24 mouse cellular contexts compared by ENCODE assay signal in genomic region chr4:71875651-71876050, GRCm38 (mm10).
DNase-seq lines count a peak whose midpoint lies in the region; ATAC-seq and TF ChIP-seq lines count a peak whose summit lies in the region.
"Had no signal": no experiment of that assay in that cellular context is flagged by ENCODE, and none has a peak within 500 bp of the region (broad histone marks: within the 10 kb centered on the region; RNA-seq: fewer than 3 reads in every experiment).

No protein-coding gene starts in this region.

- H3K9me3 ChIP-seq in hindbrain, embryonic 11.5 days (ENCODE audit: control insufficient read depth, low read length) = no peaks in the 10 kb centered on the region
- H3K9me3 ChIP-seq: embryonic facial prominence, embryonic 13.5 days; heart, embryonic 13.5 days; limb, embryonic 15.5 days; liver, embryonic 15.5 days; stomach, embryonic 15.5 days had no signal

- TF ChIP-seq CTCF in layer of hippocampus, adult 2 months (conservative IDR thresholded peaks at IDR 0.05) = no peak

- H3K4me2 ChIP-seq in hindbrain, embryonic 11.5 days (replicated peaks; ENCODE audit: low read depth, low read length) = no peak overlapping the region
- H3K4me2 ChIP-seq: embryonic facial prominence, embryonic 13.5 days; heart, embryonic 13.5 days; hindbrain, embryonic 14.5 days; limb, embryonic 15.5 days; liver, embryonic 15.5 days; midbrain, embryonic 11.5 days; stomach, embryonic 15.5 days had no signal

- peak; percentile 50 to 61 for DNase-seq in left cerebral cortex, adult 18-20 months (ENCODE audit: low spot score in 2 of 2)
- no peak for DNase-seq in left cerebral cortex, postnatal 4 days
- DNase-seq in layer of hippocampus, adult 2 months (ENCODE audit: low spot score in 2 of 2) = peak in 1 of 2 experiments; percentile 42
- peak; percentile 5 to 19 for DNase-seq in layer of hippocampus, postnatal 36 days
- peak; percentile 68 for DNase-seq in telencephalon, adult 2 months (ENCODE audit: low read depth, low spot score)
- no peak for DNase-seq in hindbrain, embryonic 11.5 days (ENCODE audit: low spot score)
- no peak for DNase-seq in kidney, adult 18-20 months
- DNase-seq: adrenal gland, postnatal 14 days; cerebellum, adult 11 months; cerebellum, postnatal 10 days; gastrocnemius, postnatal 14 days; heart, adult 18-20 months; retina, postnatal 1 day had no signal

- no peak for ATAC-seq in hindbrain, embryonic 11.5 days (ENCODE audit: low FRiP score)
- ATAC-seq: activated CD4-positive, CD25-positive, alpha-beta regulatory T cell, adult 4 months; forebrain, embryonic 16.5 days; lung, postnatal 0 days; Patski had no signal

- intact Hi-C loops in left cerebral cortex, postnatal 4 days (cut with DNase I) = no loop called here

- 94% methylated on average over 4 of the region's 4 CpGs for WGBS in hindbrain, embryonic 11.5 days

- no peak overlapping the region for H3K9ac ChIP-seq in hindbrain, embryonic 11.5 days (ENCODE audit: low read depth, low read length)
- H3K9ac ChIP-seq: embryonic facial prominence, embryonic 13.5 days; heart, embryonic 13.5 days; hindbrain, embryonic 14.5 days; limb, embryonic 15.5 days; liver, embryonic 15.5 days; stomach, embryonic 15.5 days had no signal

- peak overlapping the region; percentile 70 for H3K27ac ChIP-seq in layer of hippocampus, adult 2 months
- no peak overlapping the region for H3K27ac ChIP-seq in hindbrain, embryonic 11.5 days (ENCODE audit: low read depth, low read length)
- H3K27ac ChIP-seq: embryonic facial prominence, embryonic 13.5 days; heart, embryonic 13.5 days; hindbrain, embryonic 14.5 days; limb, embryonic 15.5 days; liver, embryonic 15.5 days; stomach, embryonic 15.5 days had no signal

- no peak overlapping the region for H3K4me3 ChIP-seq in layer of hippocampus, adult 2 months
- H3K4me3 ChIP-seq in hindbrain, embryonic 11.5 days (ENCODE audit: low read depth, low read length) = no peak overlapping the region
- H3K4me3 ChIP-seq: embryonic facial prominence, embryonic 13.5 days; heart, embryonic 13.5 days; limb, embryonic 15.5 days; liver, embryonic 15.5 days; stomach, embryonic 15.5 days had no signal

- no peaks in the 10 kb centered on the region for H3K4me1 ChIP-seq in hindbrain, embryonic 11.5 days (replicated peaks; ENCODE audit: control insufficient read depth, insufficient read depth, low read length)
- H3K4me1 ChIP-seq: embryonic facial prominence, embryonic 13.5 days; heart, embryonic 13.5 days; limb, embryonic 15.5 days; liver, embryonic 15.5 days; stomach, embryonic 15.5 days had no signal

- H3K27me3 ChIP-seq in hindbrain, embryonic 11.5 days (ENCODE audit: control insufficient read depth, insufficient read depth, low read length) = no peaks in the 10 kb centered on the region
- H3K27me3 ChIP-seq: embryonic facial prominence, embryonic 13.5 days; heart, embryonic 13.5 days; limb, embryonic 15.5 days; liver, embryonic 15.5 days; Patski; stomach, embryonic 15.5 days had no signal

- H3K36me3 ChIP-seq in hindbrain, embryonic 11.5 days (ENCODE audit: control insufficient read depth, insufficient read depth, low read length) = no peaks in the 10 kb centered on the region
- H3K36me3 ChIP-seq: embryonic facial prominence, embryonic 13.5 days; heart, embryonic 13.5 days; limb, embryonic 15.5 days; liver, embryonic 15.5 days; stomach, embryonic 15.5 days had no signal

Comparison
In these comparisons a context has a peak if more than half of its experiments do, and no peak if none do; other contexts are left out.
1. DNase-seq: peak in left cerebral cortex, adult 18-20 months (2 of 2), layer of hippocampus, postnatal 36 days (2 of 2) and telencephalon, adult 2 months (single experiment); none in left cerebral cortex, postnatal 4 days (single experiment), hindbrain, embryonic 11.5 days (single experiment) and kidney, adult 18-20 months (single experiment).